Mouse (Mus musculus): ENCODE measurements around the gene Fank1. TPM values are rescaled to one million over a fixed set of nuclear protein-coding genes. Genes with fewer than 3 reads are reported as not detected.

Fank1 gene
- 1 to 10 TPM; 3.3 to 4.5 (median 4.1) TPM for total RNA-seq (2022)

DNA sequence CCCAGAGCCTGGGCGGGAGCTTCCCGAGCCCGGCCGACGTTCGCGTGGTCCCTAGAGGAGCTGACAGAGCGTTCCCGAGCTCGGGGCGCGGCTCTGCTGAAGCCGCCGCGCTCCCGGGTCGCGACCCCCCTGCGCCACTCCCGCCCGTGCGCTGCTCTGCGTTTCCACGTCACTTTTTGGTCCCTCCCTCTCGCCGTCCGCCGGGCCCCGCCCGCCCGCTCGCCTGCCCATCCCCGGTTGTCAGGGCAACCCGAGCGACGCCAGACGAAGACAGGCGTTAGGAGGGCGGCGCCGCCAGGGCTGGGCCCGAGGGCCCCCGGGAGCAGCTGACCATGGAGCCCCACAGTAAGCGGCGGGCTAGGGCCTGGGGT lies at the start of gene Fank1:
Fank1 (plus strand) TSS at position 236 of the 371 bp plus-strand sequence.
- DNase-seq (ENCODE audit: low spot score in 2 of 2): peak; percentile 60 to 80

DNA sequence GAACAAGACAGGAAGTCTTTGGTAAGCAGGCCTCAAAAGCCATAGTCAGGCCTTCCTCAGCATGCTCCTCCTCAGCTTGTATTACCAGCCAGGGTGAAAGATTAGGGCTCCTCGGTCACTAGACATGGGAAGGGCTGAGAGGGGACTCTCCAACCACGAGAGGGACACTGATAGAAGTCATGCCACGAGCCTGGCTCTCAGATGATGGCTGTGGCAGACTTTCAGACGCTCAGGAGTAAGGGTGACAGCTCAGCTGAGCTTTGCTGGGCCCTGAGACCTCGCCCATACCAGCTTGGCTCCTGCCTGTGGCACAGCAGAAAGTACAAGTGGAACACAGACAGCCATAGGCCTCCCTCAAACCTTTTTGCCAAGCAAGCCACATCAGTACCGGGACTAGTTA lies 49.6 kb upstream of the Fank1 start:
- DNase-seq (ENCODE audit: low spot score in 2 of 2): no peak

DNA sequence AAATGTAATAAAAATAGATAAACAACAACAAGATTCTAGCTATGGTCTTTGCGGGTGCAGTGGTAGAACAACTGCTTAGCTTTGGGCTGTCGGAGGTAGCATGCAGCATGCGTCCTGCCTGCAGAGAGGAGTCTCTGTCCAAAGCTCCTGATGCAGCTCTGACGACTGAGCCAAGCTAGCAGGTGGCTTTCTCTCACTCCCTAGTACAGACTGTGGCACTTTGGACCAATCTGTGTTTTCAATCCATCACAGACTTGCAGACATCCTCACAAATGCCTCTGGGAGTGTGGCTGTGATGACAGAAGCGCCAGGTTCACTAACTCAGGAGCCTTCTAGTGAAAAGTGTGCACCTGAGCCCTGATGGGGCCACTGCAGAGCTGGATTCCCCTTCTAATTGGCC lies 47.3 kb upstream of the Fank1 start:
- no peak for DNase-seq (ENCODE audit: low spot score in 2 of 2)

DNA sequence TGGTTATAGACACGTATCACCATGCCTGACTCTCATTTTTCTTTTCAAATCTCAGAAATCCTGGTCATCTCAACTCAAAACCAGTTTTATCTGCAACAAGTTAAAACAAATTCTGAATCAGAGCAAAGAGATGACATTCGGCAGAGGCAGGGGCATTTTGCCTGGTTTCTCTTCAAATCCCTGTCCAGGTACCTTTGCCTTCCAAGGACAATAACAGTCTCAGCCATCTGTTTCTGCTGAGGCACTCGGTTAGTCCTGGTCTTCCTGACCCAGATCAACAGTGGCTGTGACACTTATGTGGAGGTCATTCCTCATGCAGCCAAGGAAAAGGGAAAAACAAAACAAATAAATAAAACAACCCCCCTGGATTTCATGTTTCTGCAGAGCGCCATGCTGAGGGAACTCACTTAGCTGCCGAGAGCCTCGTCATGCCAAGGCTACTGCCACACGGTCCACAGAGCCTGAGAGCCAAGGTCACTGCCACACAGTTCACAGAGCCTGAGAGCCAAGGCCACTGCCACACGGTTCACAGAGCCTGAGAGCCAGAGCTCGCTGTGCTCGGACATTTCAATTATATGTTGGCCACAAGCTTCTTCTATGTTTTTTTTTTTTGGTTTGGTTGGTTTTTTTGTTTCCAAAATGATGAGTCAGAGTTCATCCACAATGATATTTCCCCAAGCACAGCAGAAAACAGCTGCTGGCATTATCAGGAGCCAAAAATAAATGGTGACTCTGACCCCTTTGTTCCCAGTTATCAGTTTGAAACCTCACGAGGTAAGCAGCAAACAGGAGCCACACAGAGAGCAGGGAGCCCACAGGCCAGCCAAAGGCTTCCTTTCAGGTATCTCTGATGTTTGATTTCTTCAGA lies 46.1 kb upstream of the Fank1 start:
- DNase-seq (ENCODE audit: low spot score in 2 of 2): no peak

DNA sequence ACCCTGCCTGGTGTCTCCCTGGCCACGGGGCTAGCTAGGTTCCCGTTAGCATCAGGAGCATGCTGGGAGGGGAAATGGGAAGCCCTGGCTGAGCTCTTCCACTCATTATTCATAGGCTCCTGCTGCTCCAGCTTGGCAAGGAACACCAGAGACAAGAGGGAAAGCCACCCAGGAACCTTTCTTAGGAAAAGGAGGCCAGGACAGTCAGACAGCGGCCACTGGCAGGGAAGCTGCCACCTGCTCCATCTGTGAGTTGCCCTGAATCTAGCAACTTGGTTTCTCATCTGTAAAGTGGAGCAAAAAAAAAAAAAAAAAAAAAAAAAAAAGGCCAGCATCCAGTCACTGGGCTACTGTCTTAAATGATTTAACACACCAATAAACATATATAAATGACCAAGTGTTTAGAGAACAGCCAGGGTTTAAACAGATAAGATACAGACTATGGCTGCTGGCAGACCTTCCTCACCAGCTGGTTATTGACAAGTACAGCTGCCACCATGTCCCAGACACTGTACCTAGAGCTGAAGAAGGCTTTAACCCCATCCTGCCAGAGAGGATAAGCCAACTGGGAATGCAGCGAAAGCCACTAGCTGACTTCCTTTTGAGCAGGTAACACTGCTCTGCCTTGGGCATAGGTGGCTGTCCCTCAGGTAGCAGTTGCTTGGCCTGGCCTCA lies 44.6 kb upstream of the Fank1 start:
- no peak for DNase-seq (ENCODE audit: low spot score in 2 of 2)

DNA sequence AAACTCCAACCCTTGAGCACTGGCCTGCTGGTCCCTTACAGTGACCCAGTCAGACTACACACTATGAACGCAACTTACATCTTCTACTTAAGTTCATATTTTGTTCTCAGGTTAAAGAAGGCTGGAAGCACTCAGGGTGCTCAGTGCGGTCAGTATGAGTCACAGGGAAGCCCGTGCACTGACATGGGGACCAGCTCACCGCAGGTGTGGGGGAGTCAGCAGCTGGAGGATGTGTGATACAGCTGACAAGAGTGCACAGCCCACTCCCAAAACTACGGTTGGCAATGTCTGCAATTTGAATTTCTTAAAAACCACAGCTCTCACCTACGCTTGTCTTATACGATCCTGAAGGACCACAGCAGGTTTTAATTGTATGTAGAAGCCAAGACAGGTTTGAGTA lies 36.1 kb upstream of the Fank1 start:
- DNase-seq (ENCODE audit: low spot score in 2 of 2): no peak

DNA sequence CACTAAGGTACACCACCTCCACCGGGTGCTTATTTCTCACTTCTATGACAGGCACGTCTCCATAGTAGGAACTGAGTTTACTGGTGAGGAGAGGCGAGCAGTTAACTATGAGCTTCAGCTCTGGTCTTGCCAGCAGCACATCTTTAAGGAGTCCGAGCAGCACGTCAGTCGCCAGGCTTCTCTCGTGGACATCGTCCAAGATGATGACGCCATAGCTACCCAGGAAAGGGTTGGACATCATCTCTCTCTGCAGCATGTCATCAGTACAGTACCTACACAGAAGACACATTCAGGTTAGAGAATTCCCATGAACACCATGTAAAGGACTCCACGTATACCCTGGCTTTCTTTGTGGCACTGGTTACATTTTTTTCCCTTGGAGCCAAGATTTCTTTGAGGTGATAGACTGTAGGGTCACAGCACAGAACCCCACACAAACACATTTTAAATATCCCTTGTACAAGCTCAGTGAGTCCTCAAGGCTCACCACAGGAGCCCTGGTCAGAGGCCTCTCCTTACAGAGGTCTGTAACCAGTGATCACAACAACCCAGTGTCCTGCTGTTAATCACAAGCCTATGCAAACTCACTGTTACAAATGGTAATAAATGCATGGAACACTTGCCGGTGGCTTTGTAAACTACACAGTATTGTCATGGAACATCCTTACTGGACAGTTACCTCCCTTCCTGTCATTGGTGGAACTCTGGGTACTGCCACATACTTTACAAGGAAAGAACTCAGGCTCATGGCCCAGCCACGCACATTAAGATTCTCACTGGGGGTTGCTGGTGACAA lies 33.9 kb upstream of the Fank1 start:
- DNase-seq (ENCODE audit: low spot score in 2 of 2): no peak

DNA sequence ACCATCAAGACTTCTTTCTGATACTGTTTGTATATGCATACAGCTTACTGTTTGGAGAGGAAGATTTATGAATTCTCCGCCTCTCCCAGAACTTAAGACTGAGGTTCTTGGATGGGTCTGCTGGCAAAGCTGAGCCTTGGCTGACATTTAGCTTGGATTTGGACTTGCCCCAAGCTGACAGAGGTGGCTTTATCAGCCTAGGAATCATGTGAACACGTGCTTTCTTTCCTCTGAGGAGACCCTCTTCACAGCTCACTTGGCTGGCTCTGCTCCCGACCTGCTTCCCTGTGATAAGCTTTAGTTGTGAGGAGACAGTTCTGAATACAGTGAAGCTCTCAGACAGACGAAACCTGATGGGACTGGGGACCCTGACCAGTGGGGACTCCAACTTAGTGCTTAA lies 33.0 kb upstream of the Fank1 start:
- no peak for DNase-seq (ENCODE audit: low spot score in 2 of 2)

DNA sequence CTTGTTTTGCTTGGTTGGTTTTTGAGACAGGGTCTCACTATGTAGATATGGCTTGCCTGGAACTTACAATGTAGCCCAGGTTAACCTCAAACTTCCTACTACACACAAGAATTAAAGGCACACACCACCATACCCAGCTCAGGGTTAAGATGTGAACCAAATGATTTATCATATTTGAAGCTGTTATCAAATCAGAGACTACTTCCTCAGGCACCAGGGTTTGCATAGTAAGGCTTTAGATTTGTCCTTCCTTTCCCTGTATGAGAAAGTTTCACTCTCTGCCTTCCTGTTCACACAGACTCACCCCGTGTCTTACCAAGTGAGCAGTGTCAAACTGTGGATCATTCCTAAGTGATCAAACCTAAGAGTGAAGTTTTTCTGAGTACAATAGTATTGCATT lies 32.5 kb upstream of the Fank1 start:
- DNase-seq (ENCODE audit: low spot score in 2 of 2): no peak

DNA sequence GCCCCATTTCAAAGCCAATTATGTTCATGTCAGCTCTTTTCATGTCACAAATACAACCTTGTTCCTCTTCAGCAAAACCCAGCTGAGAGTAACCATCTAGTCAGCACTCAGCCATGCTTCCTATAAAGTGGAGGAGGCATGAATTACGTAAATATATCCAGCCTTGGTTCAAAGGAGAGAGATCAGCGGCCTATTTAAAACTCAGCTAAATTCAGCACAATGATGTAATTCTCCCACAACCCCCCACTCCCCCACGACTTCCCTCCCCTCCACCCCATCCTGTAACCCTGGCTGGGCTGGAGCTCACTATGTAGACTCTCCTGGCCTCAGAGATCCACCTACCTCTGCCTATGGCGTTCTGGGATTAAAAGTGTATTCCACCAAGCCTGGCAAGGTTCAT lies 32.0 kb upstream of the Fank1 start:
- no peak for DNase-seq (ENCODE audit: low spot score in 2 of 2)

DNA sequence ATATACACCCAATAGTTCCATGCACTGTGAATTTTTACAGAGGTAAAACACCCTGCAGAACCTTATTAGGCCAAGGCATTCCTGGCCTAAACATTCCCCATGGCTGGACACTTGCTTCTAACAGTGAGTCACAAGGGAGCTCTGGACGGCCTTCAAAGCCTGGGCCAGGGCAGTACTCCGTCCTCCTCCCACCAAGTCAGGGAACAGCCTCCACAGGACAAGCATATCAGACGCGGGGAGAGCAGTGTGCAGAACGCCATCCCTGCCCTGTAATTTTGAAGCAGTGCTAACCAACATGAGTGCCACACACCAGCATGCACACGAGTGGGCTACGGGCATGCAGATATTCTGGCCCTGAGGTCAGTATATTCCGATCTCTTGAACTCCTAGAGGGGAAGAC lies 29.3 kb upstream of the Fank1 start:
- no peak for DNase-seq (ENCODE audit: low spot score in 2 of 2)

DNA sequence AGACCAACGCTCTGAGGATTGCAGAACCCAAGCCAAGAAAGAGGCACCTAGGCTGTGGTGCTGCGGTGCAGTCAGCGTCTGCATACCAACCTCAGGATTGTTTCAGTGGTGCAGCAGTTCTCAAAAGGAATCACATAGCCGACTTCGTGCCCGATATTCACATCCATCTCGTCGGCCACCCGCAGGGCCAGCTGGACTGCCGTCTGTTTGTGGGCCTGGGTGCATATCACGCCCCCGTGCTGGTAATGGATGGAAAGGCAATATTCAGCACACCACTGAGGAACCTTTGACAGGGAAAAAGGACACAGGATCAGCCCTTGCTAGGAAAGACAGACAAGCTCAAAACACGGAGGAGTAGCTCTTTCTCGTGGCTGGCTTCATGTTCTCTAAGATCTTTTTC lies 27.9 kb upstream of the Fank1 start:
- DNase-seq (ENCODE audit: low spot score in 2 of 2): no peak

DNA sequence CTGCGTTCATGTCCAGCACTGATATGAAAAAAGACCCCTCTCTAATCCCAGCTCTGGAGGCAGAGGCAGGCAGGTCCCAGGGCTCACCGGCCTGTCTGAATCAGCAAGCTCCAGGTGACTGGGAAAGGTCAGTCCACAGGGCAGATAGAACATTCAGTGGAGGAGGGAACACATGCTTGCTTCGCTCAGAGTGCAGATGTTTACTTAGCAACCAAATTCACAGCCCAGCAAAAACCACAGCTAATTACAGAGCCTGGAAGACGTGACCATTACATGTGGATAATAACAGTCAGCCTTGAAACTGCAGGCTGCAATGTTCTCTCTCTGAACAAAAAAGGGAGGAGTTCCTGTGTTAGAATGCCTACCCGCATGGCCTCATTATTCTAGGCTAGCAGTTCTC lies 26.0 kb upstream of the Fank1 start:
- DNase-seq (ENCODE audit: low spot score in 2 of 2): no peak

DNA sequence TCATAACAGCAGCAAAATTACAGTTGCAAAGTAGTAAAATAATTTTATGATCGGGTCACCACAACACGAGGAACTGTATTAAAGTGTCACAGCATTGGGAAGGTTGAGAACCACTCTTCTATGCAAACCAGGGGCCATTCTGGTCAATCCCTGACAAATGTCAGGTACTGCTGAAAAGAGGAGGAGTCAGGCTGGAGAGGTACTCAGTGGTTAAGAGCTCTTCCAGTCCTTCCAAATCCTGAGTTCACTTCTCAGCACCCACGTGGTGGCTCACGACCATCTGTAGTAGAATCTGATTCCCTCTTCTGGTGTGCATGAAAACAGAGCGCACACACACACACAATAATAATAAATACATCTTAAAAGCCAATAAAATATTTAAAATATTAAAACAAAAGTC lies 25.5 kb upstream of the Fank1 start:
- DNase-seq (ENCODE audit: low spot score in 2 of 2): no peak

DNA sequence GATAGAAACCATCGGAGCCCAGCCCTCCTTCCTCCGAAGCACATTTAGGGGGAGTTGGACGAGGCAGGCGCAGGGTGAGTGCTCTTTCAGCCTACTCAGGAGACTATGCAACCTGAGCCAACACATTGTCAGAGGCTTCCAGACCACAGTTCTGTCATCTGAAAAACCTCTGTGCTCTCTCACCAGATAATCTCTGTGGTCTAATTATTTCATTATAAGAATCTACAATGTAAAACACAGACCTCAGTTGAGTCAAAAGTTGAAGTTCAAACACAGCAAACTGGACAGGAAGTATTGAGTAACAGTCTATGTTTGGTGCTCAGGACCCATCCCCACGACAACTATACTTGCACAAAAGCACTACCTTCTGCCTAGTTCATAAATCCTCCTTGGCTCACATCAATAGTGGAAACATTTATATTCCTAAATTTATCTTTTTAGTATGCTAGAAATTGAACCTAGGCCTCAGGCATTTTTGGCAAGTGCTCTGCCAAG lies 18.7 kb upstream of the Fank1 start:
- DNase-seq (ENCODE audit: low spot score in 2 of 2): no peak

DNA sequence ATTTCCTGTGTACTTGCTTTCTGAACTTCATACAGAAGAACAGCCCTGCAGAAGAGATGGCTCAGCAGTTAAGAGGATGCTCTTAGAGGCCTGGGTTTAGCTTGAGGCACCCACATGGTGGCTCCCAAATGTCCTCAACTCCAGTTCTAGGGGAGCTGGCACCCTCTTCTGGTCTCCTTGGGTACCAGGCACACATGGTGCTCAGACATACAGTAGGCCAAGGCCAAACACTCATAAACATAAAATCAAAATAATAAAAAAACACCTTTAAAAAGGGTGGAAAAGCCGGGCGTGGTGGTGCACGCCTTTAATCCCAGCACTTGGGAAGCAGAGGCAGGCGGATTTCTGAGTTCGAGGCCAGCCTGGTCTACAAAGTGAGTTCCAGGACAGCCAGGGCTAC lies 17.9 kb upstream of the Fank1 start:
- DNase-seq (ENCODE audit: low spot score in 2 of 2): no peak

DNA sequence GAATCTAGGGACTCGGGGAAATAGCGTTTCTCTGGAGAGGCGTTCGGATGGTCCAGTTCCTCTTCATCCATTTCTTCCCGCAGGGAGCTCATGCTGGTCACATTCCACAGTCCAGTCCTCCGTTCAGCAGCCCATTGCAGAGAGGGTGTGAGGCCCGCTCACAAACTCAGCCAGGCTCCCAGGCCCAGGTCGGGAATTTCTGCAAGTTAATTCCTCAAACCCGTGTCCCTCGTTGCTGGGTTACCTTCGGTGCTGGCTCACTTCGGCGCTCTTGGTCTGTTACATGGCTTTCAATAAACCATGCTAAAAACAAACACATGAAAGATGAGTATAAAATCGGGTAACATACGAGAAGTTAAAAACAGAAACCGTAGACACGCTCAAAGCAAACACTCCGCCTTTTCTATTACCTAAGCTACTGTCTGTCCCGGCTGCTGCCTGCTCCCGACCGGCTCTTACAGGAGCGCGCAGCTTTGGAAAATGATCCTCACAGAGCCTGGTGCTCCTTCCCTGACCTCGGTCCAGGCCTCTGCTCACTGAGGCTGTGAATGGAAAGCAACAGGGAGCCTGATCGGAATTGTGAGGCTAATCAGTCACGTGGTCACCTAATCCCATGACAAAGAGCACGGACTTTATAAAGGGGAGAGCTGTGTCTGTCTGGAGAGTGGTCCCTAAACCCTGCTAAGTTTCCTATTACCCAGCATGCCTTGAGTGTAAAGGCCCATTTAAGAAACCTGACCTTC lies 16.9 kb upstream of the Fank1 start:
- no peak for DNase-seq (ENCODE audit: low spot score in 2 of 2)

DNA sequence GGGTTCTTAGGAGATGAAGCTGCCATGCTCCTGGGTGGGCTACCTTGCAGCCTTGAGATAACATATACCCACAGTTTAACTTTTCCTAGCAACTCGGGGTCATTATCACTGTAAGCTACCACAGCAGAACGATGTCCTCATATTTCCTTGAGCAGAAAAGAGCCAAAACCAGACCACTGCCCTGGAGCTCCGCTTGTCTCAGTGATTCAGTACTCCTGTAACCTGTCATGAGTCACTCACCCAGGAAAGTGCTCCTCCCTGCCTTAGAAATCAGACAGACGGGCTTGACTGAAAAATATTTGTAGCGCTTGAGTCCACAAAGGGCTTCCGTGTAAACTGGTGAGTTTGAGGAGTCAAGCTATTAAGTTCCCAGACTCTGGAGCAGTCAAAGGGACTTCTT lies 14.0 kb upstream of the Fank1 start:
- no peak for DNase-seq (ENCODE audit: low spot score in 2 of 2)

DNA sequence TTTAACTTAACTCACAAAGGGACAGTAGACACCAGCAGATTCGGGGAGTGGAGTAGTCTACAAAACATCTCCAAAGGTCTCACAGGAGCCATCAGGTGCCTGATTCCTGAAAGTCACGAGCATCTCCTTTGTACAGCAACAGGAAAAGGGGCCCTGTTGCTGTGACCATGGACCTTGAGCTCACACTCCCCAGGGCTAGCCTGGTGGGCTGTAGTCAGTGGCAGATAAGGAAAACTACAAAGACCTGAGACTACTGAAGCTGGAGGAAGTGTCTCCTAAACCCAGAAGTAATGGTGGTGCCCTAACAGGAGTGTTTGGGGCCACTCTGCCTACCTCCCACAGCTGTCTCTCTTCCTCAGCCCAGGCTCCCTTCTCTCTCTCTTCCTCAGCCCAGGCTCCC lies 12.2 kb upstream of the Fank1 start:
- DNase-seq (ENCODE audit: low spot score in 2 of 2): no peak

DNA sequence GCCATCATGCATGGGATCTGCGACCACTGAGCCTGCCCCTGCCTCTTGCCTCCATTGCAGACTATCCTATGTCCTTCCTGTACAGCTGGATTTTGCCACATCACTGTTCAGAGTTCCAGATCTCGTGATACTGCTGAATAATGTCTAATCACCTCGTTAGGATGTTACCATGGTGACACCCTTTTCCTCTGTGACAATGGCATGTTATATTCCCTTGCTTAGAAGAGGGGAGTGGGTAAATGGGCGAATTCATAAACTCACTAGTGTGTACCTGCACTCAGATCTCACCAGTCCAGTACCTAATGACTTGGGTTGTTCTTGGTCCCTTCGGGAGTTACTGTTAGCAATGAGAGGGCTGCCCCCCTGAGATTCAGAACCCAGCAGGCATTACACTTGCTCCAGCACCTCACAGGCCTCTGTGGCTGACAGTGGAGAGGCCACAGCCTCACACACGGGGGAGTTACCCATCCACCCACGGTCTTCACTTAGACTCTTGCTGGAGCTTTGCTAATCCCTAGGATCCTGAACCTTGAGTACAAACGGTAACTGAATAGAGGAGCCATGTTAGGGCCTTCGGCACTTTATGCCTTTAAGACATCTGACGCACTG lies 11.3 kb upstream of the Fank1 start:
- no peak for DNase-seq (ENCODE audit: low spot score in 2 of 2)

DNA sequence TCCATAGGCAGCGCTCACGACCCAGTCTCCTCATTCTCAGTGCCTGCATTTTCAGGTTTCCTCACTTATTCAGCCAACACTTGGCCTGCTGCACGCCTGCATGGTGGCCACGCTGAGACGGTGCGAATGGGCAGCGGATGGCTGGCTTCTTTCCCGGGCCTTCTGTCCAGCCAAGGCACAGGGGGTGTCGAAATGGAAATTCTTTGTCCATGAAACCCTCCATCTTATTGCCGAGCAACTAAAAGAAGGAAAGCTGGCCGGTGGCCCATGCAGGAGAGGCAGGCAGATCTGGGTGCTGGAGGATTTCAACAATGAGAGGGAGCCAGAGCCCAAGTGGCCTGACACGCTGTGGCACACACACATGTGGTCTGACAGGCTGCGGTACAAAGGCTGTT lies 10.8 kb upstream of the Fank1 start:
- peak in 1 of 2 experiments; percentile 70 for DNase-seq (ENCODE audit: low spot score in 2 of 2)
